Mouse (Mus musculus): ENCODE results near the gene Rhob. TPM values are rescaled to one million over a fixed set of nuclear protein-coding genes. Genes with fewer than 3 reads are reported as not detected.

Gene Rhob
- polyA plus RNA-seq, 1 experiment from 2014 or later, result 32.9 TPM

DNA sequence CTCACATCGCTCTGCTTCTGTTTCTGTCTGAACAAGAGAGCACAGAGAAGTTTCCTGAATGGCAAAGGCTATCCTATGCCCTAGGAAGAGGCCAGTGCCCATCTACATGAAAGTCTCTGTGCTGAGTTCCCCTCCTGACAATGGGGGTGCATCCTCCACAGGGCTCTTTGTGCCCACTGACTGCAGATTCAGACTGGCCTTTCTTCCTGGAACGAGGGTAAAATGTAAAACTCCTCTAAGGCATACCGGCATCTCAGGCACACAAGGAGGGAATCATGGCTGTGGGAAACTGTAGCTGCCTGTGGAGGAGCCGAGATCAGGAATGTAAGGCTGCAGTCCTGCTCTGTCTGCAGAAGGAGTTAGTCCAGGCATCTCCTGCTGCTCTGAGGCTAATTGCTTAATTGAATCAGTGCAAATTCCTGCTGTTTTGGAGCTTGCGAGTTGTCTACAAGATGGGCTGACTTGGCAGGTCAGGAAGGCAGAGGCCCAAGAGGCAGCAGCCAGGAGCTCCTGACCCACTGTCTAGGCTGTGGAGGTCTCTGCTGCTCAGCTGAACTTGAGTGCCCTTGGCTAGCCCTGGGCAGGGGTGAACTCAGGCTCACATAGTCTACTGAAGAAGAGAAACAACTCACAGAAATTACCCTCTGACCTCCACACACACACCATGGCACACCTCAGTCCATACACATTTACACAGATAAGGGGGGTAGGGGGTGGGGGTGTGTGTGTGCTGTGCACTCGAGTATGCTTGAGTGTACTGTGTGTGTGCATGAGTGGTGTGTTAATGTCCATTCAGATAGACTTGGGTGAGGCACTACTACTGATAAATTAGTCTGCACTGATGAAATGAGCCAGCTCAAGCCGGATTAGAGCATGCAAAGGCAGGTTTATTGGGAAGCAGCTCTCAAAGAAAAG lies 48.0 kb downstream of the Rhob start:
- H3K36me3 ChIP-seq (ENCODE audit: control insufficient read depth, insufficient read depth, low read length), result no peaks in the 10 kb centered on the region
- no peak for TF ChIP-seq CTCF (IDR thresholded peaks at IDR 0.05; ENCODE audit: low read depth)
- no peak for TF ChIP-seq EP300 (optimal IDR thresholded peaks at IDR 0.05)
- ATAC-seq (ENCODE audit: low FRiP score, low TSS enrichment), result peak; percentile 87
- WGBS, result 51% methylated on average over 7 of the region's 7 CpGs
- H3K4me1 ChIP-seq (replicated peaks; ENCODE audit: control insufficient read depth, insufficient read depth), result peaks cover 4% of the 10 kb centered on the region; the same call in 1 of the 2 replicates
- peak overlapping the region; percentile 50; the same call in 1 of the 2 replicates for H3K27ac ChIP-seq (replicated peaks)
- DNase-seq (ENCODE audit: low spot score), result peak; percentile 60
- no peak overlapping the region for H3K4me2 ChIP-seq (replicated peaks; ENCODE audit: low read depth)
- no peaks in the 10 kb centered on the region for H3K27me3 ChIP-seq (ENCODE audit: control insufficient read depth, insufficient read depth, low read length)
- H3K9me3 ChIP-seq (ENCODE audit: control insufficient read depth, low read length), result no peaks in the 10 kb centered on the region
- no peak overlapping the region for H3K4me3 ChIP-seq (ENCODE audit: low read depth, low read length)
- no peak overlapping the region for H3K9ac ChIP-seq (ENCODE audit: low read length)

DNA sequence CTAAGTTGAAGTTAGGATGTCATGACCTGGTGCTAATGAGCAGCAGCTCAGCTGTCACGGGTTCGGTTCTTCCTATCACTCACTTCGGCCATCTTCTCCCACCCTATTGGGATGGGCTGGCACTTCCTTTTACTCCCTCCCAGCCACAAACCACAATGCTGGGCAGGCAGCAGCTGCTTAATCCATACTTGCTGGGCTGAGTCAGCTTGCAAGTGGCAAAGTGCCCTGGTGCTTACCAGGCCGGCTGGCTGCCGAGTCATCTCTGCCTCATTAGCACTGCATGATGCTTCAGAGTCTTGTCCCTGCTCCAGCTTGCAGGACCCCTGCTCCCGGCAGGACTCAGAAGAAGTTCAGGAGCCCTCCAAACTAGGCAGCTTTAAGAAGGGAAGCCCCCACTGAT lies 49.2 kb downstream of the Rhob start:
- ATAC-seq (ENCODE audit: low FRiP score, low TSS enrichment), result no peak
- Histone ChIP-seq H3K4me2 (replicated peaks; ENCODE audit: low read depth) (no peak overlapping the region), H3K4me1 (replicated peaks; ENCODE audit: control insufficient read depth, insufficient read depth) (peaks cover 4% of the 10 kb centered on the region; the same call in 1 of the 2 replicates), H3K9me3 (ENCODE audit: control insufficient read depth, low read length) (no peaks in the 10 kb centered on the region), H3K27ac (replicated peaks) (no peak overlapping the region), H3K27me3 (ENCODE audit: control insufficient read depth, insufficient read depth, low read length) (no peaks in the 10 kb centered on the region), H3K4me3 (ENCODE audit: low read depth, low read length) (no peak overlapping the region), H3K9ac (ENCODE audit: low read length) (no peak overlapping the region), H3K36me3 (ENCODE audit: control insufficient read depth, insufficient read depth, low read length) (no peaks in the 10 kb centered on the region)
- 56% methylated on average over 6 of the region's 6 CpGs for WGBS
- peak; percentile 41 for DNase-seq (ENCODE audit: low spot score)
- no peak for TF ChIP-seq EP300 (optimal IDR thresholded peaks at IDR 0.05)
- TF ChIP-seq CTCF (IDR thresholded peaks at IDR 0.05; ENCODE audit: low read depth), result no peak

DNA sequence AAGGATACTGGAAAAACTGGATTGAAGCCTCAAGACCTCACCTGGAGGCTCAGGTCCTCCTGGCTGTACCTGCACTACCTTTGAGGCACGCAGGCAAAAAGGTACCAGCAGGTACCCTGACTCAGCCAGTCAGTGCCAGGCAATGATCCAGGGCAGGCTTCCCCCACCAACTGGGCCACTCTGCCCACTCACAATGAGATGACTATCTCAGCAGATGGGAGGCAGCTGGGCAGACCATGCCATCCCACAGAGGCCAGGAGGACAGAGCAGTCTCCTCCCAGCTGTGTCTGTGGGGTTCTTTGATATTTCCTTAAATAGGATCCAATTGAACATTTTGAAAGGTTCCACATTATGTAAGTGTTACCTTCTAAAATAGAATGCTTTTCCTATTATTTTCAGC lies 49.8 kb downstream of the Rhob start:
- Histone ChIP-seq H3K4me3 (ENCODE audit: low read depth, low read length) (no peak overlapping the region), H3K4me1 (replicated peaks; ENCODE audit: control insufficient read depth, insufficient read depth) (peaks cover 5% of the 10 kb centered on the region; the same call in 1 of the 2 replicates), H3K4me2 (replicated peaks; ENCODE audit: low read depth) (no peak overlapping the region), H3K27me3 (ENCODE audit: control insufficient read depth, insufficient read depth, low read length) (no peaks in the 10 kb centered on the region), H3K27ac (replicated peaks) (no peak overlapping the region), H3K9ac (ENCODE audit: low read length) (no peak overlapping the region), H3K9me3 (ENCODE audit: control insufficient read depth, low read length) (no peaks in the 10 kb centered on the region), H3K36me3 (ENCODE audit: control insufficient read depth, insufficient read depth, low read length) (no peaks in the 10 kb centered on the region)
- TF ChIP-seq CTCF (IDR thresholded peaks at IDR 0.05; ENCODE audit: low read depth) (no peak), EP300 (optimal IDR thresholded peaks at IDR 0.05) (no peak)
- no peak for ATAC-seq (ENCODE audit: low FRiP score, low TSS enrichment)
- WGBS, result 78% methylated on average over 1 of the region's 1 CpGs
- no peak for DNase-seq (ENCODE audit: low spot score)

Other genes with a start within 250 kb of the Rhob start
- gene Gdf7, start 198.1 kb downstream of the Rhob start, polyA plus RNA-seq (2015; fragmentation: Nextera tagmentation; extraction: Ambion mirVana), result 0.06 TPM in 1 of 2 replicates, not detected in the other
- gene Hs1bp3, start 186.6 kb downstream of the Rhob start, polyA plus RNA-seq (2015; fragmentation: Nextera tagmentation; extraction: Ambion mirVana), result 7.0 and 7.7 TPM in 2 replicates
- gene Slc7a15, start 99.1 kb upstream of the Rhob start, polyA plus RNA-seq (2015; fragmentation: Nextera tagmentation; extraction: Ambion mirVana), result not detected in 2 replicates
- gene Pum2, start 174.1 kb upstream of the Rhob start, polyA plus RNA-seq (2015; fragmentation: Nextera tagmentation; extraction: Ambion mirVana), result 22.6 and 23.8 TPM in 2 replicates